Mouse (Mus musculus) CH12.LX (cell line): ENCODE data around the gene Kirrel2. TPM values are rescaled to one million over a fixed set of nuclear protein-coding genes. Genes with fewer than 3 reads are reported as not detected.

Experiments used
- DNase-seq: peaks from one replicate; pipeline ENCODE4 v3.0.0-alpha.2; 2013; ENCODE audit errors: extremely low read depth
- H3K27ac ChIP-seq: 2 replicates; pipeline ENCODE4 v1.5.1; 2012; ENCODE audit warnings: low read depth, mild to moderate bottlenecking, control low read depth, moderate library complexity; ENCODE audit not compliant: insufficient read depth
- H3K27me3 ChIP-seq: replicated peaks from 2 replicates; pipeline ENCODE3; 2012; ENCODE audit warnings: inconsistent platforms
- H3K36me3 ChIP-seq, 2 experiments: replicated peaks in 1 of 2; 2 replicates each; pipeline versions ENCODE3 to v1.6.1; 2012; ENCODE audit warnings: inconsistent platforms in 1 of 2, low read length in 1 of 2, mild to moderate bottlenecking in 1 of 2, mixed read lengths in 1 of 2, moderate library complexity in 1 of 2; ENCODE audit not compliant: control insufficient read depth in 1 of 2, insufficient read depth in 1 of 2
- H3K4me1 ChIP-seq, 2 experiments: 2 replicates each; pipeline ENCODE4 v1.6.1; 2012; ENCODE audit warnings: inconsistent platforms in 1 of 2, moderate library complexity in 1 of 2; ENCODE audit not compliant: insufficient read depth in 2 of 2, control insufficient read depth in 1 of 2
- H3K4me2 ChIP-seq: 2 replicates; pipeline ENCODE4 v1.6.1; 2012; ENCODE audit warnings: low read depth, mild to moderate bottlenecking, control low read depth; ENCODE audit not compliant: poor library complexity, insufficient read depth, severe bottlenecking
- H3K4me3 ChIP-seq, 3 experiments: fragments of 150-350 bp in 1 of 3; sonication (generic) in 1 of 3; replicated peaks in 1 of 3; 2 replicates each; pipeline versions ENCODE3 to v1.5.1; 2011 to 2012; ENCODE audit warnings: low read depth in 2 of 3, low read length in 2 of 3, mild to moderate bottlenecking in 2 of 3, moderate library complexity in 2 of 3, control low read depth in 1 of 3, improper control_type of control experiment in 1 of 3, inconsistent platforms in 1 of 3, mixed read lengths in 1 of 3; ENCODE audit not compliant: poor library complexity in 1 of 3
- H3K79me2 ChIP-seq: replicated peaks from 2 replicates; pipeline ENCODE4 v1.6.1; 2012; ENCODE audit warnings: mild to moderate bottlenecking, moderate library complexity; ENCODE audit not compliant: control insufficient read depth, poor library complexity, insufficient read depth, severe bottlenecking; ENCODE audit errors: extremely low read depth
- H3K9ac ChIP-seq: 2 replicates; pipeline ENCODE4 v1.6.1; 2012; ENCODE audit warnings: low read depth, mild to moderate bottlenecking, control low read depth, moderate library complexity; ENCODE audit not compliant: insufficient read depth
- H3K9me3 ChIP-seq: replicated peaks from 2 replicates; pipeline ENCODE3; 2012; ENCODE audit warnings: low read length, inconsistent platforms, mixed read lengths
- BHLHE40 ChIP-seq: IDR thresholded peaks from 2 replicates; pipeline ENCODE4 v1.6.1; 2011; ENCODE audit warnings: mild to moderate bottlenecking, low read depth, low read length, improper control_type of control experiment
- CHD1 ChIP-seq: IDR thresholded peaks from 2 replicates; pipeline ENCODE4 v1.6.1; 2012; ENCODE audit warnings: low read depth, low read length, improper control_type of control experiment, inconsistent platforms
- CHD2 ChIP-seq: IDR thresholded peaks from 2 replicates; pipeline ENCODE4 v1.6.1; 2011; ENCODE audit warnings: low read length, improper control_type of control experiment
- EP300 ChIP-seq: IDR thresholded peaks from 2 replicates; pipeline ENCODE4 v1.6.1; 2011; ENCODE audit warnings: low read length, improper control_type of control experiment
- ETS1 ChIP-seq: conservative IDR thresholded peaks from 2 replicates; pipeline ENCODE4 v1.6.1; 2012; ENCODE audit warnings: low read depth, mild to moderate bottlenecking, inconsistent platforms, low read length, improper control_type of control experiment, moderate library complexity
- GABPA ChIP-seq: IDR thresholded peaks from 2 replicates; pipeline ENCODE4 v1.6.1; 2012; ENCODE audit warnings: low read depth, low read length, improper control_type of control experiment, inconsistent platforms; ENCODE audit not compliant: insufficient replicate concordance
- IRF4 ChIP-seq: IDR thresholded peaks from 2 replicates; pipeline ENCODE4 v1.6.1; 2014; ENCODE audit warnings: low read depth, mild to moderate bottlenecking, inconsistent platforms, low read length, improper control_type of control experiment
- JUN ChIP-seq: IDR thresholded peaks from 2 replicates; pipeline ENCODE4 v1.6.1; 2011; ENCODE audit warnings: low read depth, mild to moderate bottlenecking, low read length, improper control_type of control experiment, moderate library complexity; ENCODE audit not compliant: insufficient read depth
- JUND ChIP-seq: conservative IDR thresholded peaks from 2 replicates; pipeline ENCODE4 v1.6.1; 2011; ENCODE audit warnings: low read depth, low read length, improper control_type of control experiment
- KAT2A ChIP-seq: IDR thresholded peaks from 2 replicates; pipeline ENCODE4 v1.6.1; 2012; ENCODE audit warnings: low read length, improper control_type of control experiment, inconsistent platforms; ENCODE audit not compliant: insufficient replicate concordance
- MAFK ChIP-seq: IDR thresholded peaks from 2 replicates; pipeline ENCODE4 v1.6.1; 2011; ENCODE audit warnings: low read length, improper control_type of control experiment; ENCODE audit not compliant: insufficient replicate concordance
- MAX ChIP-seq: IDR thresholded peaks from 2 replicates; pipeline ENCODE4 v1.6.1; 2011; ENCODE audit warnings: low read length, improper control_type of control experiment
- MAZ ChIP-seq: IDR thresholded peaks from 2 replicates; pipeline ENCODE4 v1.6.1; 2012; ENCODE audit warnings: low read depth, mild to moderate bottlenecking, inconsistent platforms, low read length, improper control_type of control experiment, moderate library complexity
- MEF2A ChIP-seq: IDR thresholded peaks from 2 replicates; pipeline ENCODE4 v1.6.1; 2014; ENCODE audit warnings: low read depth, mild to moderate bottlenecking, inconsistent platforms, low read length, improper control_type of control experiment, borderline replicate concordance
- MYC ChIP-seq: IDR thresholded peaks from 2 replicates; pipeline ENCODE4 v1.6.1; 2011; ENCODE audit warnings: low read depth, mild to moderate bottlenecking, improper control_type of control experiment, low read length
- POLR2A ChIP-seq: IDR thresholded peaks from 2 replicates; pipeline ENCODE4 v1.6.1; 2011; ENCODE audit warnings: low read depth, mild to moderate bottlenecking, improper control_type of control experiment, low read length
- SIN3A ChIP-seq: IDR thresholded peaks from 2 replicates; pipeline ENCODE4 v1.6.1; 2012; ENCODE audit warnings: low read length, improper control_type of control experiment, inconsistent platforms
- SMC3 ChIP-seq: IDR thresholded peaks from 2 replicates; pipeline ENCODE4 v1.6.1; 2011; ENCODE audit warnings: low read depth, low read length, improper control_type of control experiment
- TBP ChIP-seq: conservative IDR thresholded peaks from 2 replicates; pipeline ENCODE4 v1.6.1; 2011; ENCODE audit warnings: low read depth, low read length, improper control_type of control experiment
- TCF12 ChIP-seq: IDR thresholded peaks from 2 replicates; pipeline ENCODE4 v1.6.1; 2014; ENCODE audit warnings: low read depth, mild to moderate bottlenecking, inconsistent platforms, low read length, improper control_type of control experiment
- ZMIZ1 ChIP-seq: IDR thresholded peaks from 2 replicates; pipeline ENCODE4 v1.6.1; 2012; ENCODE audit warnings: low read depth, mild to moderate bottlenecking, inconsistent platforms, low read length, improper control_type of control experiment
- dilution Hi-C: fragments of 300-500 bp; cut with MboI; formaldehyde crosslinking; loops from 2 replicates; pipeline ENCODE4 v1.14.3; 2020; ENCODE audit warnings: low sequenced_read_pairs; ENCODE audit not compliant: extremely low pct_unique_long_range_greater_than_20kb, extremely low pct_ligation_motif_present
- in situ Hi-C: fragments of 300-500 bp; cut with MboI; formaldehyde crosslinking; loops from 3 replicates; pipeline ENCODE4 v1.14.3; 2019; ENCODE audit warnings: low sequenced_read_pairs, low pct_ligation_motif_present, low pct_unique_long_range_greater_than_20kb, mixed read lengths
- polyA plus RNA-seq: library from polyadenylated mRNA; unstranded; fragments of >175 nt; gene quantifications from 2 replicates; pipeline ENCODE4 v1.2.1, GENCODE M21; 2012; ENCODE audit warnings: low read depth; ENCODE audit not compliant: insufficient read length
- total RNA-seq, 2 experiments: library from RNA; depleted of rRNA; stranded (reverse); fragments of 300-350 nt in 1 of 2; fragments of >200 nt in 1 of 2; gene quantifications; 2 replicates each; pipeline ENCODE4 v1.2.3; 2012 to 2014

Kirrel2 gene
- total and polyA plus RNA-seq, 3 experiments, result not detected

GRCm38 (mm10) chr7:30419561-30420499, 37.7 kb downstream of the Kirrel2 start, which contains the start of gene Hcst (continued):
- TF ChIP-seq MAX, result peak; percentile 61
- TF ChIP-seq, all 38 proteins: peak for 18

GRCm38 (mm10) chr7:30417856-30418255, 39.6 kb downstream of the Kirrel2 start:
- dilution Hi-C loops (no loop called here), in situ Hi-C loops (no loop called here)
- peaks cover 10% of the 10 kb centered on the region for H3K9me3 ChIP-seq
- H3K79me2 ChIP-seq, result peaks cover 11% of the 10 kb centered on the region
- peaks cover 0 to 8% of the 10 kb centered on the region in 2 experiments for H3K36me3 ChIP-seq
- H3K4me1 ChIP-seq, result peaks cover 16 to 61% of the 10 kb centered on the region in 2 experiments
- no peak for DNase-seq
- H3K4me2 ChIP-seq, result no peak overlapping the region
- H3K27me3 ChIP-seq, result no peaks in the 10 kb centered on the region
- H3K27ac ChIP-seq, result no peak overlapping the region
- H3K4me3 ChIP-seq, result no peak overlapping the region
- TF ChIP-seq ETS1, result peak; percentile 55
- TF ChIP-seq CHD2, result no peak
- no peak for TF ChIP-seq MAFK
- no peak for TF ChIP-seq JUN
- TF ChIP-seq POLR2A, result no peak
- no peak for TF ChIP-seq TBP
- no peak overlapping the region for H3K9ac ChIP-seq

- Histone ChIP-seq H3K9me3 (peaks cover 6% of the 10 kb centered on the region), H3K36me3 (peaks cover 0 to 3% of the 10 kb centered on the region in 2 experiments), H3K4me1 (peaks cover 17 to 79% of the 10 kb centered on the region in 2 experiments), H3K4me3 (no peak within 1 kb of the TSS), H3K27ac (no peak within 1 kb of the TSS), H3K9ac (no peak within 1 kb of the TSS), H3K4me2 (no peak within 1 kb of the TSS), H3K79me2 (no peaks in the 10 kb centered on the region), H3K27me3 (no peaks in the 10 kb centered on the region)
- DNase-seq, result no peak
- dilution Hi-C loops (no loop called here), in situ Hi-C loops (no loop called here)
- TF ChIP-seq ZMIZ1 (no peak), KAT2A (no peak), SMC3 (no peak), GABPA (no peak), JUND (no peak), MYC (no peak), TBP (no peak), SIN3A (no peak), IRF4 (no peak), MAZ (no peak), ETS1 (no peak), EP300 (no peak), TCF12 (no peak), CHD1 (no peak), MEF2A (no peak), BHLHE40 (no peak), JUN (no peak)
Observed at GRCm38 (mm10) chr7:30413596-30413995, 43.9 kb downstream of the Kirrel2 start, which contains the start of gene Tyrobp. Gene Tyrobp, plus strand, starts transcription at chr7:30413760.
